Comparison of ENCODE assay signal across 14 mouse cellular contexts in the genomic region with DNA sequence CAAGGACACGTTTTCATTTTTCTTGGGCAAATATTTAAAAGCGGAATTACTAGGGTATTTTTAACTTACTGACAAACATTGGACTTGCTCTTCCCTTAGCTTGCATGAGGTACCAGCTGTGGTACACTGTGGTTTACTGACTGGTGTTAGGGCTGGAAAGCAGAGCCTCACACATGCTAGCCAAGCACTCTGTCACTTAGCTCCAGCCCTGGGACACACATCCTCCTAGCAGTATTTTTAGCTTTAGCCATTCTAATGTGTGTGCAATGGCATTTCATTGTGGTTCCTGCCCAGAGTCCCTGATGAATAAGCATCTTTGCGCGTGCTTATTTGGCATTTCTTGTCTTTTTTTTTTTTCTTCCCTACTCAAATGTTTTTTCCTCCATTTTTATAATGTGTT.
A peak's percentile ranks its signal among the peaks of the same experiment; 100 is the strongest.
DNase-seq lines count a peak whose midpoint lies in the region; ATAC-seq and TF ChIP-seq lines count a peak whose summit lies in the region.
"Had no signal": no experiment of that assay in that cellular context is flagged by ENCODE, and none has a peak within 500 bp of the region (broad histone marks: within the 10 kb centered on the region; RNA-seq: fewer than 3 reads in every experiment).

No protein-coding gene starts in this region.

- no peaks in the 10 kb centered on the region for H3K4me1 ChIP-seq in embryonic facial prominence, embryonic 14.5 days (ENCODE audit: control insufficient read depth, insufficient read depth, low read length)
- peaks cover 18% of the 10 kb centered on the region for H3K4me1 ChIP-seq in embryonic facial prominence, embryonic 10.5 days

- ATAC-seq in embryonic facial prominence, embryonic 14.5 days (ENCODE audit: low read depth) = no peak
- ATAC-seq: forebrain, postnatal 0 days; midbrain, embryonic 16.5 days had no signal

- H3K27ac ChIP-seq in embryonic facial prominence, embryonic 14.5 days (replicated peaks; ENCODE audit: low read depth, low read length) = no peak overlapping the region
- H3K27ac ChIP-seq in embryonic facial prominence, embryonic 10.5 days (replicated peaks) = no peak overlapping the region
- peak overlapping the region; percentile 24; the same call in 1 of the 2 replicates for H3K27ac ChIP-seq in left cerebral cortex, adult 2 months
- peak overlapping the region; percentile 90 for H3K27ac ChIP-seq in macrophage
- H3K27ac ChIP-seq: hindbrain, embryonic 13.5 days; limb, embryonic 10.5 days had no signal

- peak; percentile 44 for DNase-seq in embryonic facial prominence, embryonic 14.5 days (ENCODE audit: low spot score)
- no peak for DNase-seq in embryonic facial prominence, embryonic 10.5 days (ENCODE audit: low spot score)
- DNase-seq in left cerebral cortex, adult 2 months (ENCODE audit: extremely low spot score in 1 of 2, low spot score in 2 of 2) = no peak
- no peak for DNase-seq in left cerebral cortex, adult 18-20 months (ENCODE audit: low spot score in 2 of 2)
- DNase-seq in fibroblast of lung, adult 2 months (ENCODE audit: low read depth) = peak; percentile 30
- no peak for DNase-seq in kidney, postnatal 14 days
- DNase-seq in urinary bladder, postnatal 10 days (ENCODE audit: low spot score) = no peak
- DNase-seq: adrenal gland, adult 8-10 months; forebrain, postnatal 0 days; kidney, adult 2 months had no signal

- intact Hi-C loops in left cerebral cortex, adult 2 months (cut with DNase I) = no loop called here

- H3K36me3 ChIP-seq in embryonic facial prominence, embryonic 14.5 days (ENCODE audit: control insufficient read depth, insufficient read depth, low read length) = 0 out of 2 replicates have a peak, but pooled peaks cover 3% of the 10 kb centered on the region
- H3K36me3 ChIP-seq in embryonic facial prominence, embryonic 10.5 days (replicated peaks) = 0 out of 2 replicates have a peak, but pooled peaks cover 5% of the 10 kb centered on the region
- H3K36me3 ChIP-seq in macrophage (ENCODE audit: inconsistent target) = no peaks in the 10 kb centered on the region
- H3K36me3 ChIP-seq: hindbrain, embryonic 13.5 days had no signal

- no peak overlapping the region for H3K4me2 ChIP-seq in embryonic facial prominence, embryonic 14.5 days (ENCODE audit: low read depth, low read length)
- H3K4me2 ChIP-seq: hindbrain, embryonic 13.5 days had no signal

- H3K4me3 ChIP-seq in embryonic facial prominence, embryonic 14.5 days (ENCODE audit: low read depth, low read length) = no peak overlapping the region
- no peak overlapping the region for H3K4me3 ChIP-seq in embryonic facial prominence, embryonic 10.5 days
- H3K4me3 ChIP-seq in left cerebral cortex, adult 2 months = no peak overlapping the region
- H3K4me3 ChIP-seq in macrophage (ENCODE audit: inconsistent target) = no peak overlapping the region
- H3K4me3 ChIP-seq: hindbrain, embryonic 13.5 days; limb, embryonic 10.5 days had no signal

- no peaks in the 10 kb centered on the region for H3K27me3 ChIP-seq in embryonic facial prominence, embryonic 14.5 days (replicated peaks; ENCODE audit: control insufficient read depth, insufficient read depth, low read length)
- no peaks in the 10 kb centered on the region for H3K27me3 ChIP-seq in embryonic facial prominence, embryonic 10.5 days (replicated peaks; ENCODE audit: low read depth, poor library complexity, severe bottlenecking)
- H3K27me3 ChIP-seq: hindbrain, embryonic 13.5 days had no signal

- H3K9ac ChIP-seq in embryonic facial prominence, embryonic 14.5 days (ENCODE audit: low read depth, low read length) = no peak overlapping the region
- H3K9ac ChIP-seq: forebrain, postnatal 0 days; hindbrain, embryonic 13.5 days had no signal

- TF ChIP-seq CTCF in left cerebral cortex, adult 2 months (IDR thresholded peaks at IDR 0.05) = no peak

- H3K79me2 ChIP-seq in macrophage (ENCODE audit: inconsistent target) = peaks cover 87% of the 10 kb centered on the region

- 74% methylated on average over 4 of the region's 4 CpGs for WGBS in embryonic facial prominence, embryonic 14.5 days
- 92% methylated on average over 4 of the region's 4 CpGs for WGBS in embryonic facial prominence, embryonic 10.5 days
- WGBS in macrophage (ENCODE audit: missing documents) = 8% methylated on average over 4 of the region's 4 CpGs

- no peaks in the 10 kb centered on the region for H3K9me3 ChIP-seq in embryonic facial prominence, embryonic 14.5 days (ENCODE audit: control insufficient read depth, low read length)
- H3K9me3 ChIP-seq in embryonic facial prominence, embryonic 10.5 days = no peaks in the 10 kb centered on the region
- H3K9me3 ChIP-seq: hindbrain, embryonic 13.5 days; limb, embryonic 10.5 days had no signal

Comparison
In these comparisons a context has a peak if more than half of its experiments do, and no peak if none do; other contexts are left out.
1. DNase-seq: peak in embryonic facial prominence, embryonic 14.5 days (single experiment) and fibroblast of lung, adult 2 months (single experiment); none in embryonic facial prominence, embryonic 10.5 days (single experiment), left cerebral cortex, adult 2 months (0 of 2), left cerebral cortex, adult 18-20 months (0 of 2), kidney, postnatal 14 days (single experiment) and urinary bladder, postnatal 10 days (single experiment).
2. H3K27ac ChIP-seq: peak in left cerebral cortex, adult 2 months (single experiment) and macrophage (single experiment); none in embryonic facial prominence, embryonic 14.5 days (single experiment) and embryonic facial prominence, embryonic 10.5 days (single experiment).